Mouse (Mus musculus) liver, embryonic 16.5 days (tissue): ENCODE results near the gene Milr1. TPM values are rescaled to one million over a fixed set of nuclear protein-coding genes. Genes with fewer than 3 reads are reported as not detected.
"Not testable (repeated sequence)": the region's sequence is repeated elsewhere in the genome, so short reads cannot be mapped to it uniquely, and the experiment has no call there.

ENCODE experiments used
- ATAC-seq: fragments of 200-750 bp; cut with Nextera tagmentation; 2 replicates; pipeline ENCODE4 v1.8.0; 2017; ENCODE audit warnings: low read depth, mild to moderate bottlenecking, moderate number of reproducible peaks, moderate library complexity
- H3K27ac ChIP-seq: fragments of 300-500 bp; sonication (generic); 2 replicates; pipeline ENCODE4 v1.5.1; 2014; ENCODE audit warnings: mild to moderate bottlenecking, low read length
- H3K27me3 ChIP-seq: fragments of 300-500 bp; sonication (generic); 2 replicates; pipeline ENCODE4 v1.6.1; 2014; ENCODE audit warnings: low read depth, low read length, mixed read lengths; ENCODE audit not compliant: control insufficient read depth, insufficient read depth
- H3K36me3 ChIP-seq: fragments of 300-500 bp; sonication (generic); 2 replicates; pipeline ENCODE4 v1.6.1; 2014; ENCODE audit warnings: mild to moderate bottlenecking; ENCODE audit not compliant: control insufficient read depth, insufficient read depth
- H3K4me1 ChIP-seq: fragments of 300-500 bp; sonication (generic); 2 replicates; pipeline ENCODE4 v1.6.1; 2014; ENCODE audit warnings: low read depth, low read length, mixed read lengths; ENCODE audit not compliant: control insufficient read depth
- H3K4me2 ChIP-seq: fragments of 300-500 bp; sonication (generic); 2 replicates; pipeline ENCODE4 v1.6.1; 2014; ENCODE audit warnings: low read depth, low read length, mixed read lengths
- H3K4me3 ChIP-seq: fragments of 300-500 bp; sonication (generic); 2 replicates; pipeline ENCODE4 v1.5.1; 2014; ENCODE audit warnings: low read depth, mild to moderate bottlenecking, low read length
- H3K9ac ChIP-seq: fragments of 300-500 bp; sonication (generic); 2 replicates; pipeline ENCODE4 v1.6.1; 2014; ENCODE audit warnings: low read depth, low read length
- H3K9me3 ChIP-seq: fragments of 300-500 bp; sonication (generic); replicated peaks from 2 replicates; pipeline ENCODE4 v1.6.1; 2016; ENCODE audit warnings: low read length; ENCODE audit not compliant: control insufficient read depth
- WGBS: fragments of 180-500 bp; shearing (Covaris S2); extraction: QIAGEN DNeasy Blood & Tissue Kit; methylation state at CpG from one replicate; pipeline ENCODE4 v1.1.7; 2014; ENCODE audit not compliant: insufficient replicate concordance; 5-methylcytosine and 5-hydroxymethylcytosine counted together
- polyA plus RNA-seq: library from polyadenylated mRNA; unstranded; fragments of >200 nt; fragmentation: Nextera tagmentation; extraction: Ambion mirVana; gene quantifications from 2 replicates; pipeline ENCODE4 v1.2.1, GENCODE M21; 2015

Gene Milr1
- polyA plus RNA-seq, 1 experiment from 2014 or later = 2.7 TPM

DNA sequence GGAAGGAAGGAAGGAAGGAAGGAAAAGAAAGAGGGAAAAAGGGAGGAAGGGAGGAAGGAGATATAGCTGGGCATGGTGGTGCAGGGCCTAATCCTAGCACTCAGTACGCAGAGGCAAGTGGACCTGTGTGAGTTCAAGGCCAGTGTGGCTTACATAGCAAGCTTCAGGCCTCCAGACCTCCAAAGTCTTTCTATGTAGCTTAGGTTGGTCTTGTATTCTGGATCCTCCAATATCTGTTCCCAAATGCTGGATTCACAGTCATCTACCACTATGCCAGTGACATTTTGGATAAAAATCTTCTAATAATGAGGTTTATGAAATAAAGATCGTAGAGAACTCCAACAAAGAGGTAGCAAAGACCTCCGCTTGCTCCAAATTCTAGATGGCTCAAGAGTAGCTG is 9.2 kb upstream of the Milr1 start:
- no peak overlapping the region for H3K9ac ChIP-seq
- WGBS = 68% methylated on average over 3 of the region's 3 CpGs
- no peak overlapping the region for H3K27ac ChIP-seq
- no peak for ATAC-seq
- H3K4me2 ChIP-seq = no peak overlapping the region
- no peaks in the 10 kb centered on the region for H3K36me3 ChIP-seq
- no peaks in the 10 kb centered on the region for H3K4me1 ChIP-seq
- no peaks in the 10 kb centered on the region for H3K27me3 ChIP-seq
- H3K9me3 ChIP-seq = no peaks in the 10 kb centered on the region
- H3K4me3 ChIP-seq = no peak overlapping the region

GRCm38 (mm10) chr11:106742388-106742841 is 8.6 kb upstream of the Milr1 start:
- no peaks in the 10 kb centered on the region for H3K4me1 ChIP-seq
- no peak overlapping the region for H3K27ac ChIP-seq
- H3K9me3 ChIP-seq = no peaks in the 10 kb centered on the region
- no peak for ATAC-seq
- no peak overlapping the region for H3K4me3 ChIP-seq
- H3K36me3 ChIP-seq = no peaks in the 10 kb centered on the region
- WGBS = 35% methylated on average over 6 of the region's 6 CpGs
- H3K4me2 ChIP-seq = no peak overlapping the region
- no peak overlapping the region for H3K9ac ChIP-seq
- H3K27me3 ChIP-seq = no peaks in the 10 kb centered on the region

GRCm38 (mm10) chr11:106744949-106745348 is 6.1 kb upstream of the Milr1 start:
- no peak for ATAC-seq
- Histone ChIP-seq H3K4me3 (no peak overlapping the region), H3K36me3 (no peaks in the 10 kb centered on the region), H3K4me2 (no peak overlapping the region), H3K27ac (no peak overlapping the region), H3K9me3 (no peaks in the 10 kb centered on the region), H3K27me3 (no peaks in the 10 kb centered on the region), H3K4me1 (no peaks in the 10 kb centered on the region; the same call in 1 of the 2 replicates), H3K9ac (no peak overlapping the region)
- WGBS = 73% methylated on average over 5 of the region's 5 CpGs

DNA sequence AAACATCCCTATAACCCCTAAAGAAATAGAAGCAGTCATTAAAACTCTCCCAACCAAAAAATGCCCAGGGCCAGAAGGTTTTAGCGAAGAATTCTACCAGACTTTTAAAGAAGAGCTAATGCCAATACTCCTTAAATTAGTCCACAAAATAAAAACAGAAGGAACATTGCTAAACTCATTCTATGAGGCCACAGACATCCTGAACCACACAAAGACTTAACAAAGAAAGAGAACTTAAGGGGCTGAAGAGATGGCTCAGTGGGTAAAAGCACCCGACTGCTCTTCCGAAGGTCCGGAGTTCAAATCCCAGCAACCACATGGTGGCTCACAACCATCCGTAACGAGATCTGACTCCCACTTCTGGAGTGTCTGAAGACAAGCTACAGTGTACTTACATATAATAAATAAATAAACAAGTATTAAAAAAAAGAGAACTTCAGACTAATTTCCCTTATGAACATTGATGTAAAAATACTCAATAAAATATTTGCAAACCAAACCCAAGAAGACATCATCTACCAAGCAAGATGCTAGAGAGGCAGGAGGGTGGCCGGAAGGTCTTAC is 1.4 kb upstream of the Milr1 start:
- H3K27ac ChIP-seq, H3K4me2 ChIP-seq, H3K27me3 ChIP-seq, H3K4me3 ChIP-seq, H3K36me3 ChIP-seq, ATAC-seq, H3K9ac ChIP-seq, H3K9me3 ChIP-seq, H3K4me1 ChIP-seq: not testable (repeated sequence)
- WGBS = 70% methylated on average over 7 of the region's 7 CpGs

DNA sequence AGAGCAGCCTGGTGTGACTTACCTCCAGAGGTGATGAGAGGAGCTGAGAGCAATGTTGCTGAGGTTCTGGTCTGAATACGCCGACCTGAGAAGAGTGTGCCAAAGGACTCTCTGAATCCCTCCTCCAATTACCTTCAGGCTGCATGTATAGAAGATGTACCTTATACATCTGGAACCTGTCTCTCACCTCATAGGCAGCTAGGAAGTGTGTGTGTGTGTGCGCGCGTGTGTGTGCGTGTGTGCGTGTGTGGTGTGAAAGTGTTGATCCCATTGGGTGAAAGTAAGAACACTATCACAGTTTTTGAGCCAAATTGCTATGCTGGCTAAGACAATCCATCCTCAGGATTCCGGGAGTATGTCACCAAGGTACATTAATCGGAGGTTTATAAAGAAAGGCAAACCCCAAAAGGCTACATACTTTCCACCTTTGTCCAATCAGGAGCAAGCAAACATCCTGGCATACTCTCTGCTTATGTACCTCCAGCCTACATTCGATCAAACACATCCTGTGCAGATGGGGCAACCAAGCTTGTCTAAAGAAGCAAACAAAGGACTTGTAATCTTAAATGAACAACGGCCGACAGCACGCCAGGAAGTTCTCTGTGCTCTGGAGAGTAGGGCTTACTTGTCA is 790 bp upstream of the Milr1 start, which contains the start of gene Pecam1:
TSS of gene Pecam1 (minus strand) at position 508 of the 631 bp plus-strand sequence.
- Histone ChIP-seq H3K36me3 (no peaks in the 10 kb centered on the region; the same call in 1 of the 2 replicates), H3K27ac (peak within 1 kb of the TSS; percentile 39), H3K4me1 (no peaks in the 10 kb centered on the region; the same call in 1 of the 2 replicates), H3K9me3 (no peaks in the 10 kb centered on the region), H3K4me2 (peak within 1 kb of the TSS; percentile 27; the same call in 1 of the 2 replicates), H3K9ac (no peak within 1 kb of the TSS), H3K27me3 (peaks cover 2% of the 10 kb centered on the region; the same call in 1 of the 2 replicates), H3K4me3 (peak within 1 kb of the TSS; percentile 21)
- ATAC-seq = no peak
- WGBS = 42% methylated on average over 13 of the region's 13 CpGs

DNA sequence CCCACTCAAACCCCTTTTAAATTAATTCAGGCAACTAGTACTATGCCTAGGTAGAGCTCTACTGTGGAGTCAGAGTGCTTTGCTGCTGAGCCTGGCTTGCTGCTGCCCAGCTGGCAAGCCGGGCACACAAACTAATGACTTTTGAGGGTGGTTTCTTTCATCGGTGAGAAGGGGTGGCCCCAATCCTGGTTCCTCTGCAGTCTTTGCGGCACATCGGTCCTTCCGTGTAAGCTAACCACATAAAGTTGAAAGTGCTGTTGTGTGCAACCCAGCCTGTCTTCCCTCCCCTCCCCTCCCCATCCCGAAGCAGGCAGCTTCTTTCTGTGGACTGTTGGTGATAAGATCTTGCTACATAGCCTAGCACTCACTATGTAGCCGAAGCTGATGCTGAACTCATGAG is 1.1 kb downstream of the Milr1 start:
- H3K9me3 ChIP-seq = no peaks in the 10 kb centered on the region
- H3K27me3 ChIP-seq = peaks cover 2% of the 10 kb centered on the region; the same call in 1 of the 2 replicates
- no peaks in the 10 kb centered on the region; the same call in 1 of the 2 replicates for H3K4me1 ChIP-seq
- H3K4me2 ChIP-seq = peak overlapping the region; percentile 10; the same call in 1 of the 2 replicates
- 21% methylated on average over 7 of the region's 7 CpGs for WGBS
- no peaks in the 10 kb centered on the region; the same call in 1 of the 2 replicates for H3K36me3 ChIP-seq
- ATAC-seq = peak; percentile 30; the same call in 1 of the 2 replicates
- peak overlapping the region; percentile 55 for H3K27ac ChIP-seq
- peak overlapping the region; percentile 25 for H3K4me3 ChIP-seq
- no peak overlapping the region for H3K9ac ChIP-seq

- H3K4me2 ChIP-seq = no peak overlapping the region
- WGBS = 51% methylated on average over 6 of the region's 6 CpGs
- H3K36me3 ChIP-seq = no peaks in the 10 kb centered on the region; the same call in 1 of the 2 replicates
- no peaks in the 10 kb centered on the region; the same call in 1 of the 2 replicates for H3K4me1 ChIP-seq
- H3K9me3 ChIP-seq = no peaks in the 10 kb centered on the region
- ATAC-seq = no peak
- H3K27me3 ChIP-seq = peaks cover 2% of the 10 kb centered on the region; the same call in 1 of the 2 replicates
- no peak overlapping the region for H3K4me3 ChIP-seq
- H3K9ac ChIP-seq = no peak overlapping the region
- no peak overlapping the region for H3K27ac ChIP-seq
Observed at GRCm38 (mm10) chr11:106753314-106753713, 2.3 kb downstream of the Milr1 start.

DNA sequence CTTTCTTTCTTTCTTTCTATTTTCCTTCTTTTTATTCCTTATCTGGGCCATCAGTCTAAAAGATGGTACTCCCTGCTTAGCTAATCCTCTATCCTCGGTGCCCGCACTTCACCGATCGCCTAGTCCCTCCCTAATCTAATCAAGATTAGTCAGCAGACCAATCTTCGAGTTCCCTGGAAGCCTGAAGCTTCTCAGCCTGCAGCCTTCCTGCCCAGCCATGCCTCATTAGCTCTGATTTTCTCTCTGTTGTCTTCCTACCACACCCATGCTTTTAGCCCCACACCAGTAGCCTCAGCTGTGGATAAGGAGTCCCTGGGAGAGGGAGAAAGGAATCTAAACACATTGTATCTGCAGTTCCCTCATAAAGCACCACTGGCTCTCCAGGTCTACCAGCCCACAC is 4.6 kb downstream of the Milr1 start:
- Histone ChIP-seq H3K4me1 (no peaks in the 10 kb centered on the region; the same call in 1 of the 2 replicates), H3K36me3 (no peaks in the 10 kb centered on the region; the same call in 1 of the 2 replicates), H3K9ac (no peak overlapping the region), H3K9me3 (no peaks in the 10 kb centered on the region), H3K27me3 (peaks cover 2% of the 10 kb centered on the region; the same call in 1 of the 2 replicates), H3K4me2 (no peak overlapping the region), H3K4me3 (no peak overlapping the region), H3K27ac (no peak overlapping the region)
- 47% methylated on average over 5 of the region's 5 CpGs for WGBS
- ATAC-seq = no peak

DNA sequence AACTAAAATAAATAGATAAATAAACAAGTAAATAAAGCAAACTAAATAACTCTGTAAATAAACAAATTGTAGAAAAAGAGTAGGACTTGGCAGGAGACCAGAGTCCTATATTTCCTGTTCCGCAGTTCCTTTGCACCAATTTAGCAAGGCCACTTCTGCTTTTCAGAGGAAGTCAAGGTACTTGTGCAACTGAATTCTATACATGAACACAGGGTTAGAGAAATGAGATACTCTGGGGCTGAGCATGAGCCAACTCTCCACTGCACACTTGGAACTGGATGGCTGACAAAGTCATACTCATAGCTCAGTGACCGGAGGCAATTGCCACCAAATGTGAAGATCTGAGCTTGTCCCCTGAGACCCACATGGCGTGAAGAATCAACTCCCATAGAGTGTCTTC is 8.0 kb downstream of the Milr1 start:
- no peaks in the 10 kb centered on the region; the same call in none of the 2 replicates for H3K4me1 ChIP-seq
- no peaks in the 10 kb centered on the region for H3K9me3 ChIP-seq
- no peak overlapping the region for H3K4me3 ChIP-seq
- no peaks in the 10 kb centered on the region; the same call in 1 of the 2 replicates for H3K36me3 ChIP-seq
- no peak for ATAC-seq
- H3K27me3 ChIP-seq = no peaks in the 10 kb centered on the region
- H3K27ac ChIP-seq = 0 out of 2 replicates have a peak overlapping the region, but pooled peaks have one; percentile 0
- no peak overlapping the region for H3K9ac ChIP-seq
- WGBS = 52% methylated on average over 3 of the region's 3 CpGs
- no peak overlapping the region for H3K4me2 ChIP-seq
